Mouse (Mus musculus) limb, embryonic 11.5 days (tissue): ENCODE results near the gene Pnp2. TPM values are rescaled to one million over a fixed set of nuclear protein-coding genes. Genes with fewer than 3 reads are reported as not detected.

Source experiments
- ATAC-seq: fragments of 200-750 bp; cut with Nextera tagmentation; 2 replicates; pipeline ENCODE4 v1.8.0; 2017; ENCODE audit warnings: low read depth; ENCODE audit not compliant: insufficient number of reproducible peaks, low FRiP score, low TSS enrichment
- DNase-seq: peaks from one replicate; pipeline ENCODE4 v3.0.0-alpha.2; 2015; ENCODE audit warnings: low spot score
- H3K27ac ChIP-seq: fragments of 300-500 bp; sonication (generic); replicated peaks from 2 replicates; pipeline ENCODE4 v1.5.1; 2014; ENCODE audit warnings: low read depth, mild to moderate bottlenecking, low read length
- H3K27me3 ChIP-seq: fragments of 300-500 bp; sonication (generic); 2 replicates; pipeline ENCODE4 v1.6.1; 2014; ENCODE audit warnings: mild to moderate bottlenecking, low read length, mixed read lengths; ENCODE audit not compliant: control insufficient read depth, insufficient read depth
- H3K36me3 ChIP-seq: fragments of 300-500 bp; sonication (generic); 2 replicates; pipeline ENCODE4 v1.6.1; 2014; ENCODE audit warnings: mild to moderate bottlenecking, low read length, moderate library complexity, mixed read lengths; ENCODE audit not compliant: control insufficient read depth, insufficient read depth
- H3K4me1 ChIP-seq: fragments of 300-500 bp; sonication (generic); 2 replicates; pipeline ENCODE4 v1.6.1; 2014; ENCODE audit warnings: low read length, mixed read lengths; ENCODE audit not compliant: control insufficient read depth, insufficient read depth
- H3K4me2 ChIP-seq: fragments of 300-500 bp; sonication (generic); 2 replicates; pipeline ENCODE4 v1.6.1; 2014; ENCODE audit warnings: low read depth, mild to moderate bottlenecking, moderate library complexity; ENCODE audit not compliant: severe bottlenecking
- H3K4me3 ChIP-seq: fragments of 300-500 bp; sonication (generic); 2 replicates; pipeline ENCODE4 v1.5.1; 2014; ENCODE audit warnings: low read depth, low read length
- H3K9ac ChIP-seq: fragments of 300-500 bp; sonication (generic); 2 replicates; pipeline ENCODE4 v1.6.1; 2014; ENCODE audit warnings: mild to moderate bottlenecking, low read length
- H3K9me3 ChIP-seq: fragments of 300-500 bp; sonication (generic); 2 replicates; pipeline ENCODE4 v1.6.1; 2016; ENCODE audit warnings: low read length; ENCODE audit not compliant: control insufficient read depth
- WGBS: fragments of 180-500 bp; shearing (Covaris S2); extraction: QIAGEN DNeasy Blood & Tissue Kit; methylation state at CpG from one replicate; pipeline ENCODE4 v1.1.7; 2014; 5-methylcytosine and 5-hydroxymethylcytosine counted together
- polyA plus RNA-seq: library from polyadenylated mRNA; unstranded; fragments of >200 nt; fragmentation: Nextera tagmentation; extraction: Ambion mirVana; gene quantifications from 2 replicates; pipeline ENCODE4 v1.2.1, GENCODE M21; 2014

The Pnp2 gene
- polyA plus RNA-seq, 1 experiment from 2014 or later: 0.84 TPM

DNA sequence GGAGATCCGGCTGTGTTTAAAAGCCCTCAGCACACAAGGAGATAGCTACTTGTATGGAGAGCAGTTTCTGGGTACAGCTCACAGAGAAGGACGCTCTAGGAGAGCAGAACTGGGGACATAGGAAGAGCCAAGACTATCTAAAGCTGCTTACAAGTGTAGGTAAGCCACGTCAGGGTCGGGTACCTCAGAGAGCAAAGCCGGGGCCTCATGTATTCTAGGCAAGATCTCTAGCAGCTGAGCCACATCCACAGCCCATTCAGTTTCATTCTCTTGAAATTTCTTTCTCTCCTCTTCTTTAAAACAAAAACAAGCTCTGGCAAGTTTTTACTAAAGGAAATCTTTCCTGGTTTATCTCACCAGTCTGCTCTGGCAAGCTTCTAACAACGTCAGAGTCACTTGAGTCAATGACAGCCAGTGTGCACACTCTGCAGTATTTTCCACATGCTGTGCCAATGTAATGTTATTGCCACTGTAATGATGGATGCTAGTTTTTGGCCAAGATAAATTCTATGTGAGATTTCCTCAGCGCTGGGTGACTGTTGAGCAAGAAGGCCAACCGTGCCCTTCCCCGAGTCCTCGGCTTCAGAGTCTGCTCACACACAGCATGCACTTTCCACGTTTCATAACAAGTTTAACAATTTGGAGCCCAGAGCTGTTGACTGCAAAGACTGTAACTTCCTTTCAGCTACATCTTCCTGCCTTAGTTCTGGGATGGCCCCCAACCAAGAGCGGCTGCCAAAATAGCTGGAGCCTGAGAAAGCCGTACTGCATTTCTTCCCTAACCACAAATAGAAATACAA lies 52.3 kb downstream of the Pnp2 start:
- Histone ChIP-seq H3K36me3 (no peaks in the 10 kb centered on the region), H3K27me3 (no peaks in the 10 kb centered on the region), H3K9me3 (no peaks in the 10 kb centered on the region), H3K27ac (no peak overlapping the region), H3K4me2 (no peak overlapping the region), H3K9ac (no peak overlapping the region), H3K4me1 (no peaks in the 10 kb centered on the region), H3K4me3 (no peak overlapping the region)
- no peak for ATAC-seq
- peak; percentile 9 for DNase-seq
- 82% methylated on average over 13 of the region's 13 CpGs for WGBS

GRCm38 (mm10) chr14:51008781-51009180 lies 53.0 kb downstream of the Pnp2 start:
- Histone ChIP-seq H3K9ac (no peak overlapping the region), H3K4me2 (no peak overlapping the region), H3K9me3 (no peaks in the 10 kb centered on the region), H3K4me3 (no peak overlapping the region), H3K4me1 (no peaks in the 10 kb centered on the region), H3K27ac (no peak overlapping the region), H3K27me3 (no peaks in the 10 kb centered on the region), H3K36me3 (no peaks in the 10 kb centered on the region)
- ATAC-seq (no peak), DNase-seq (peak; percentile 12)
- WGBS: 83% methylated on average over 4 of the region's 4 CpGs

- Histone ChIP-seq H3K4me1 (no peaks in the 10 kb centered on the region), H3K4me2 (no peak overlapping the region), H3K9me3 (no peaks in the 10 kb centered on the region), H3K27ac (no peak overlapping the region), H3K4me3 (no peak overlapping the region), H3K9ac (no peak overlapping the region), H3K27me3 (no peaks in the 10 kb centered on the region), H3K36me3 (no peaks in the 10 kb centered on the region)
- ATAC-seq: no peak
- DNase-seq: no peak
- WGBS: 82% methylated on average over 6 of the region's 6 CpGs
Observed at GRCm38 (mm10) chr14:51009572-51009971, 53.8 kb downstream of the Pnp2 start.

Other genes with a start within 250 kb of the Pnp2 start
- gene Olfr748, start 248.6 kb upstream of the Pnp2 start, polyA plus RNA-seq: not detected in 2 replicates
- gene Olfr749, start 210.9 kb upstream of the Pnp2 start, polyA plus RNA-seq: not detected in 2 replicates
- gene Ttc5, start 170.5 kb upstream of the Pnp2 start, polyA plus RNA-seq: 79.5 and 85.3 TPM in 2 replicates
- not detected in 2 replicates for gene Ccnb1ip1, start 148.3 kb upstream of the Pnp2 start, polyA plus RNA-seq
- 71.6 and 79.9 TPM in 2 replicates for gene Parp2, start 148.2 kb upstream of the Pnp2 start, polyA plus RNA-seq
- 5.2 and 6.2 TPM in 2 replicates for gene Tep1, start 85.4 kb upstream of the Pnp2 start, polyA plus RNA-seq
- gene Klhl33, start 58.5 kb upstream of the Pnp2 start, polyA plus RNA-seq: 0.08 TPM in 1 of 2 replicates, not detected in the other
- 173 and 186 TPM in 2 replicates for gene Osgep, start 31.1 kb upstream of the Pnp2 start, polyA plus RNA-seq
- 447 and 466 TPM in 2 replicates for gene Apex1, start 31.0 kb upstream of the Pnp2 start, polyA plus RNA-seq
- 47.3 and 52.8 TPM in 2 replicates for gene Pip4p1, start 25.1 kb upstream of the Pnp2 start, polyA plus RNA-seq
- 78.4 and 86.1 TPM in 2 replicates for gene Pnp, start 24.9 kb upstream of the Pnp2 start, polyA plus RNA-seq
- gene Gm49342, start 11.5 kb upstream of the Pnp2 start, polyA plus RNA-seq: not detected in 2 replicates
- gene Rnase10, start 51.8 kb downstream of the Pnp2 start, polyA plus RNA-seq: not detected in 2 replicates
- not detected in 2 replicates for gene Rnase9, start 85.9 kb downstream of the Pnp2 start, polyA plus RNA-seq
- gene Rnase11, start 94.2 kb downstream of the Pnp2 start, polyA plus RNA-seq: not detected in 2 replicates
- gene Rnase12, start 101.7 kb downstream of the Pnp2 start, polyA plus RNA-seq: not detected in 2 replicates
- gene Olfr750, start 118.4 kb downstream of the Pnp2 start, polyA plus RNA-seq: not detected in 2 replicates
- 7.1 and 8.8 TPM in 2 replicates for gene Rnase4, start 135.1 kb downstream of the Pnp2 start, polyA plus RNA-seq
- gene Ang, start 135.2 kb downstream of the Pnp2 start, polyA plus RNA-seq: 1.9 and 2.2 TPM in 2 replicates
- gene Eddm3b, start 158.4 kb downstream of the Pnp2 start, polyA plus RNA-seq: not detected in 2 replicates
- 0.20 and 0.41 TPM in 2 replicates for gene Rnase6, start 167.9 kb downstream of the Pnp2 start, polyA plus RNA-seq
- 0.20 TPM in 1 of 2 replicates, not detected in the other for gene Rnase1, start 190.8 kb downstream of the Pnp2 start, polyA plus RNA-seq
- not detected in 2 replicates for gene Rnase2b, start 206.3 kb downstream of the Pnp2 start, polyA plus RNA-seq
- gene Ang2, start 243.2 kb downstream of the Pnp2 start, polyA plus RNA-seq: not detected in 2 replicates
- gene Ear14, start 247.4 kb downstream of the Pnp2 start, polyA plus RNA-seq: not detected in 2 replicates